Mouse (Mus musculus) heart, postnatal 0 days (tissue): ENCODE results near the gene Slc25a39. TPM values are rescaled to one million over a fixed set of nuclear protein-coding genes. Genes with fewer than 3 reads are reported as not detected.

Experiments
- ATAC-seq: fragments of 200-750 bp; cut with Nextera tagmentation; 2 replicates; pipeline ENCODE4 v1.8.0; 2017; ENCODE audit warnings: low read depth, moderate number of reproducible peaks, moderate library complexity; ENCODE audit not compliant: insufficient read depth
- DNase-seq: peaks from one replicate; pipeline ENCODE4 v3.0.0-alpha.2; 2016; ENCODE audit warnings: low spot score
- H3K27ac ChIP-seq: fragments of 300-500 bp; sonication (generic); 2 replicates; pipeline ENCODE4 v1.5.1; 2014; ENCODE audit warnings: low read depth, mild to moderate bottlenecking
- H3K27me3 ChIP-seq: fragments of 300-500 bp; sonication (generic); 2 replicates; pipeline ENCODE4 v1.6.1; 2014; ENCODE audit warnings: low read length, mixed read lengths; ENCODE audit not compliant: control insufficient read depth, insufficient read depth
- H3K36me3 ChIP-seq: fragments of 300-500 bp; sonication (generic); replicated peaks from 2 replicates; pipeline ENCODE4 v1.6.1; 2014; ENCODE audit warnings: low read length, mixed read lengths; ENCODE audit not compliant: control insufficient read depth, insufficient read depth
- H3K4me1 ChIP-seq: fragments of 300-500 bp; sonication (generic); 2 replicates; pipeline ENCODE4 v1.6.1; 2014; ENCODE audit warnings: antibody characterized with exemption; ENCODE audit not compliant: control insufficient read depth, insufficient read depth
- H3K4me2 ChIP-seq: fragments of 300-500 bp; sonication (generic); 2 replicates; pipeline ENCODE4 v1.6.1; 2014; ENCODE audit warnings: low read depth, mild to moderate bottlenecking, low read length, moderate library complexity
- H3K4me3 ChIP-seq: fragments of 300-500 bp; sonication (generic); 2 replicates; pipeline ENCODE4 v1.5.1; 2014; ENCODE audit warnings: low read depth, low read length
- H3K9ac ChIP-seq: fragments of 300-500 bp; sonication (generic); replicated peaks from 2 replicates; pipeline ENCODE4 v1.6.1; 2014; ENCODE audit warnings: low read depth, low read length, mixed read lengths
- H3K9me3 ChIP-seq: fragments of 300-500 bp; sonication (generic); replicated peaks from 2 replicates; pipeline ENCODE4 v1.6.1; 2016; ENCODE audit warnings: low read length; ENCODE audit not compliant: control insufficient read depth
- CTCF ChIP-seq: IDR thresholded peaks from 2 replicates; pipeline ENCODE4 v1.5.1; 2016; ENCODE audit warnings: antibody characterized with exemption, control low read depth, low read depth
- EP300 ChIP-seq: IDR thresholded peaks from 2 replicates; pipeline ENCODE4 v1.6.1; 2016; ENCODE audit warnings: antibody characterized with exemption, low read depth
- WGBS: fragments of 180-500 bp; shearing (Covaris S2); extraction: QIAGEN DNeasy Blood & Tissue Kit; methylation state at CpG from one replicate; pipeline ENCODE4 v1.1.7; 2014; 5-methylcytosine and 5-hydroxymethylcytosine counted together
- polyA plus RNA-seq: library from polyadenylated mRNA; unstranded; fragments of >200 nt; fragmentation: Nextera tagmentation; extraction: Ambion mirVana; gene quantifications from 2 replicates; pipeline ENCODE4 v1.2.1, GENCODE M21; 2015
- total RNA-seq: library from RNA; depleted of rRNA; stranded (reverse); fragments of >200 nt; gene quantifications from 2 replicates; pipeline ENCODE4 v1.2.3, GENCODE M21; 2014; ENCODE audit warnings: low replicate concordance

The Slc25a39 gene
- total and polyA plus RNA-seq, 2 experiments from 2014 or later, result 267 to 281 TPM

- Histone ChIP-seq H3K36me3 (no peaks in the 10 kb centered on the region), H3K27me3 (peaks cover 12% of the 10 kb centered on the region; the same call in 1 of the 2 replicates), H3K9me3 (no peaks in the 10 kb centered on the region), H3K4me3 (no peak overlapping the region), H3K27ac (no peak overlapping the region), H3K4me1 (no peaks in the 10 kb centered on the region), H3K4me2 (no peak overlapping the region), H3K9ac (no peak overlapping the region)
- WGBS, result 67% methylated on average over 14 of the region's 14 CpGs
- DNase-seq, result no peak
- TF ChIP-seq EP300, result no peak
- no peak for TF ChIP-seq CTCF
- 0 out of 2 replicates have a peak, but pooled peaks have one; percentile 9 for ATAC-seq
These were observed 43.0 kb downstream of the Slc25a39 start for GRCm38 (mm10) chr11:102364570-102365371.

- TF ChIP-seq CTCF, result no peak
- no peak for TF ChIP-seq EP300
- WGBS, result 8% methylated on average over 2 of the region's 2 CpGs
- Histone ChIP-seq H3K4me1 (no peaks in the 10 kb centered on the region), H3K4me2 (no peak overlapping the region), H3K9me3 (no peaks in the 10 kb centered on the region), H3K27ac (no peak overlapping the region), H3K36me3 (no peaks in the 10 kb centered on the region), H3K4me3 (no peak overlapping the region), H3K27me3 (peaks cover 18% of the 10 kb centered on the region; the same call in 1 of the 2 replicates), H3K9ac (no peak overlapping the region)
- ATAC-seq, result peak; percentile 31; the same call in 1 of the 2 replicates
- DNase-seq, result no peak
These were observed 44.1 kb downstream of the Slc25a39 start for GRCm38 (mm10) chr11:102363623-102364022.

- H3K4me3 ChIP-seq, result no peak overlapping the region
- no peak overlapping the region for H3K4me2 ChIP-seq
- H3K36me3 ChIP-seq, result no peaks in the 10 kb centered on the region
- no peak overlapping the region for H3K9ac ChIP-seq
- 81% methylated on average over 8 of the region's 8 CpGs for WGBS
- no peak for TF ChIP-seq EP300
- no peak for TF ChIP-seq CTCF
- H3K27me3 ChIP-seq, result peaks cover 27% of the 10 kb centered on the region; the same call in 1 of the 2 replicates
- no peaks in the 10 kb centered on the region for H3K4me1 ChIP-seq
- H3K9me3 ChIP-seq, result no peaks in the 10 kb centered on the region
- no peak overlapping the region for H3K27ac ChIP-seq
- ATAC-seq (no peak), DNase-seq (no peak)
These were observed 45.8 kb downstream of the Slc25a39 start for GRCm38 (mm10) chr11:102361776-102362495.

- TF ChIP-seq CTCF (no peak), EP300 (no peak)
- H3K4me3 ChIP-seq, result no peak overlapping the region
- no peak overlapping the region for H3K9ac ChIP-seq
- WGBS, result 57% methylated on average over 10 of the region's 10 CpGs
- peaks cover 33% of the 10 kb centered on the region; the same call in 1 of the 2 replicates for H3K27me3 ChIP-seq
- no peak overlapping the region for H3K4me2 ChIP-seq
- H3K36me3 ChIP-seq, result no peaks in the 10 kb centered on the region
- DNase-seq (no peak), ATAC-seq (no peak)
- no peak overlapping the region for H3K27ac ChIP-seq
- H3K4me1 ChIP-seq, result no peaks in the 10 kb centered on the region
- H3K9me3 ChIP-seq, result no peaks in the 10 kb centered on the region
These were observed 49.4 kb downstream of the Slc25a39 start for GRCm38 (mm10) chr11:102358365-102358764.

GRCm38 (mm10) chr11:102356636-102357350 lies 51.0 kb downstream of the Slc25a39 start:
- Histone ChIP-seq H3K4me3 (no peak overlapping the region), H3K9me3 (no peaks in the 10 kb centered on the region), H3K36me3 (no peaks in the 10 kb centered on the region), H3K4me1 (no peaks in the 10 kb centered on the region), H3K27me3 (peaks cover 45% of the 10 kb centered on the region), H3K9ac (no peak overlapping the region), H3K27ac (no peak overlapping the region), H3K4me2 (no peak overlapping the region)
- TF ChIP-seq EP300, result no peak
- no peak for DNase-seq
- WGBS, result 51% methylated on average over 31 of the region's 31 CpGs
- no peak for ATAC-seq
